Mouse (Mus musculus) MEL (cell line): ENCODE measurements around the gene Fosl1. TPM values are rescaled to one million over a fixed set of nuclear protein-coding genes. Genes with fewer than 3 reads are reported as not detected.

ENCODE experiments used
- DNase-seq: peaks from one replicate; pipeline ENCODE4 v3.0.0; 2011; ENCODE audit warnings: low read depth, low spot score
- H3K27ac ChIP-seq: 2 replicates; pipeline ENCODE4 v1.5.1; 2012; ENCODE audit warnings: low read depth, mild to moderate bottlenecking, control low read depth, low read length, moderate library complexity; ENCODE audit not compliant: control insufficient read depth
- H3K27me3 ChIP-seq, 2 experiments: fragments of 150-350 bp in 1 of 2; sonication (generic) in 1 of 2; 2 replicates each; pipeline ENCODE4 v1.6.1; 2012; ENCODE audit warnings: low read length in 2 of 2, mild to moderate bottlenecking in 2 of 2, improper control_type of control experiment in 1 of 2, moderate library complexity in 1 of 2; ENCODE audit not compliant: insufficient read depth in 2 of 2, control insufficient read depth in 1 of 2
- H3K36me3 ChIP-seq, 2 experiments: 2 replicates each; pipeline ENCODE4 v1.6.1; 2012 to 2014; ENCODE audit warnings: low read length in 2 of 2, improper control_type of control experiment in 1 of 2, inconsistent platforms in 1 of 2, mild to moderate bottlenecking in 1 of 2; ENCODE audit not compliant: insufficient read depth in 2 of 2, control insufficient read depth in 1 of 2
- H3K4me1 ChIP-seq, 2 experiments: fragments of 150-350 bp in 1 of 2; sonication (generic) in 1 of 2; 2 replicates each; pipeline ENCODE4 v1.6.1; 2012; ENCODE audit warnings: low read length in 2 of 2, improper control_type of control experiment in 1 of 2, mild to moderate bottlenecking in 1 of 2; ENCODE audit not compliant: insufficient read depth in 2 of 2, control insufficient read depth in 1 of 2
- H3K4me3 ChIP-seq, 2 experiments: fragments of 150-350 bp in 1 of 2; sonication (generic) in 1 of 2; 2 replicates each; pipeline ENCODE4 v1.5.1; 2012; ENCODE audit warnings: low read depth in 2 of 2, low read length in 2 of 2, mild to moderate bottlenecking in 2 of 2, moderate library complexity in 2 of 2, control low read depth in 1 of 2, improper control_type of control experiment in 1 of 2; ENCODE audit not compliant: control insufficient read depth in 1 of 2, insufficient read depth in 1 of 2
- H3K79me2 ChIP-seq: 2 replicates; pipeline ENCODE4 v1.6.1; 2012; ENCODE audit warnings: mild to moderate bottlenecking, low read length, moderate library complexity; ENCODE audit not compliant: control insufficient read depth, poor library complexity, insufficient read depth
- H3K9ac ChIP-seq: 2 replicates; pipeline ENCODE4 v1.6.1; 2012; ENCODE audit warnings: low read depth, mild to moderate bottlenecking, control low read depth, low read length, moderate library complexity; ENCODE audit not compliant: control insufficient read depth, poor library complexity, severe bottlenecking
- H3K9me3 ChIP-seq: fragments of 150-350 bp; sonication (generic); replicated peaks from 2 replicates; pipeline ENCODE4 v1.6.1; 2012; ENCODE audit warnings: mild to moderate bottlenecking, low read length, improper control_type of control experiment, moderate library complexity; ENCODE audit not compliant: insufficient read depth
- CHD1 ChIP-seq: IDR thresholded peaks from 2 replicates; pipeline ENCODE4 v1.6.1; 2012; ENCODE audit warnings: low read depth, mild to moderate bottlenecking, inconsistent platforms, low read length, improper control_type of control experiment
- E2F4 ChIP-seq: IDR thresholded peaks from 2 replicates; pipeline ENCODE4 v1.6.1; 2011; ENCODE audit warnings: low read depth, low read length, improper control_type of control experiment, borderline replicate concordance
- EP300 ChIP-seq, 2 experiments: IDR thresholded peaks; 2 replicates each; pipeline ENCODE4 v1.6.1; 2011; ENCODE audit warnings: improper control_type of control experiment in 2 of 2, low read length in 2 of 2, low read depth in 1 of 2, mild to moderate bottlenecking in 1 of 2
- ETS1 ChIP-seq: IDR thresholded peaks from 2 replicates; pipeline ENCODE4 v1.6.1; 2012; ENCODE audit warnings: low read depth, mild to moderate bottlenecking, inconsistent platforms, low read length, improper control_type of control experiment, moderate library complexity
- GABPA ChIP-seq: IDR thresholded peaks from 2 replicates; pipeline ENCODE4 v1.6.1; 2012; ENCODE audit warnings: low read depth, mild to moderate bottlenecking, inconsistent platforms, low read length, improper control_type of control experiment, moderate library complexity
- GATA1 ChIP-seq: IDR thresholded peaks from 2 replicates; pipeline ENCODE4 v1.6.1; 2011; ENCODE audit warnings: low read depth, low read length, improper control_type of control experiment
- JUND ChIP-seq: IDR thresholded peaks from 2 replicates; pipeline ENCODE4 v1.6.1; 2011; ENCODE audit warnings: low read depth, mild to moderate bottlenecking, improper control_type of control experiment, low read length
- MAFK ChIP-seq: IDR thresholded peaks from 2 replicates; pipeline ENCODE4 v1.6.1; 2011; ENCODE audit warnings: low read depth, mild to moderate bottlenecking, low read length, improper control_type of control experiment, borderline replicate concordance
- POLR2A ChIP-seq, 2 experiments: IDR thresholded peaks; 2 replicates each; pipeline ENCODE4 v1.6.1; 2011 to 2012; ENCODE audit warnings: low read length in 2 of 2, mild to moderate bottlenecking in 2 of 2, control low read depth in 1 of 2, improper control_type of control experiment in 1 of 2, low read depth in 1 of 2, moderate library complexity in 1 of 2; ENCODE audit not compliant: control insufficient read depth in 1 of 2, insufficient read depth in 1 of 2, poor library complexity in 1 of 2
- POLR2AphosphoS5 ChIP-seq: IDR thresholded peaks from 2 replicates; pipeline ENCODE4 v1.6.1; 2012; ENCODE audit warnings: low read depth, borderline replicate concordance, mild to moderate bottlenecking, inconsistent platforms, low read length, moderate library complexity, mixed read lengths
- RAD21 ChIP-seq: IDR thresholded peaks from 2 replicates; pipeline ENCODE4 v1.6.1; 2011; ENCODE audit warnings: mild to moderate bottlenecking, low read depth, low read length, improper control_type of control experiment
- TAL1 ChIP-seq: IDR thresholded peaks from 2 replicates; pipeline ENCODE4 v1.6.1; 2012; ENCODE audit warnings: mild to moderate bottlenecking, inconsistent platforms, low read length, moderate library complexity, mixed read lengths
- USF1 ChIP-seq: IDR thresholded peaks from 2 replicates; pipeline ENCODE4 v1.6.1; 2014; ENCODE audit warnings: low read depth, mild to moderate bottlenecking, inconsistent platforms, low read length, improper control_type of control experiment, moderate library complexity
- ZC3H11A ChIP-seq: IDR thresholded peaks from 2 replicates; pipeline ENCODE4 v1.6.1; 2012; ENCODE audit warnings: low read depth, mild to moderate bottlenecking, inconsistent platforms, low read length, improper control_type of control experiment
- polyA plus RNA-seq, 2 experiments: library from polyadenylated mRNA; stranded (reverse) in 1 of 2; unstranded in 1 of 2; fragments of >175 nt in 1 of 2; fragments of >200 nt in 1 of 2; gene quantifications; 2 replicates each; pipeline versions ENCODE4 v1.2.1 to v1.2.4; 2012; ENCODE audit warnings: low replicate concordance in 2 of 2, low read depth in 1 of 2; ENCODE audit not compliant: insufficient read length in 2 of 2, insufficient read depth in 1 of 2, missing spikeins in 1 of 2
- total RNA-seq: library from RNA; depleted of rRNA; stranded (reverse); fragments of 300-350 nt; gene quantifications from 2 replicates; pipeline ENCODE4 v1.2.3, GENCODE M21; 2012

The Fosl1 gene
- total and polyA plus RNA-seq, 3 experiments, result 2.0 to 3.1 TPM; not detected in 1

DNA sequence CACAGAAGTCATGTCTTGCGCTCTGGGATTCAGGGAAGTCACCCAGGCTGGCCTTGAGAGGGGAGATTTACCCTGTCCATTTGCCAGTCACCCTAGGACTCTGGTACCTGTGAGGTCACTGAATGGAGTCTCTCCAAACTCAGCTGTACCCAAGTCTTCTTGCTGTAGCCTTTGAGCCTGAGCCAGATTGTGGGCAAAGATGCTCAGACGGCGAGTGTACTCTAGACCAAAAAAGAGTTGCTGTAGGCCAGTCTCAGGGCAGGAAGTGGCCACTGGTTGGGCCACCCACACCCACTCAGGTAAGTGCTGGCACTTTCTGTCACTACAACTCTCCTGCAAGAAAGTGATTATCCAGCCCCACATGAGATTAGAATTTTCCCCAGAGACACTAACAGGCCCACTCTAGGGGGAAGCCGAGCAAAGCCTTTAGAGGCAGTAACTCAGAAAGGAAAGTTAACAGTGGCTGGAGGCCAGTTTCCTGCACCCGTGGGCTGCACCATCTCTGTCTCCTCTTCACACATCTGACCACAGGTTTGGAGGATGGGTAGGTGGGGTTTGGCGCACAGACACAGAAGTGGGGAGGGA is 19.7 kb downstream of the Fosl1 start:
- Histone ChIP-seq H3K9ac (no peak overlapping the region), H3K27ac (no peak overlapping the region), H3K36me3 (no peaks in the 10 kb centered on the region), H3K79me2 (no peaks in the 10 kb centered on the region), H3K27me3 (no peaks in the 10 kb centered on the region), H3K4me3 (no peak overlapping the region), H3K4me1 (peaks cover 0 to 9% of the 10 kb centered on the region in 2 experiments; a peak in 1 of 4 replicates), H3K9me3 (no peaks in the 10 kb centered on the region)
- no peak for TF ChIP-seq GATA1
- no peak for TF ChIP-seq ZC3H11A
- no peak for TF ChIP-seq MAFK
- TF ChIP-seq GABPA, result no peak
- no peak for TF ChIP-seq POLR2AphosphoS5
- no peak for TF ChIP-seq RAD21
- no peak for TF ChIP-seq USF1
- no peak for TF ChIP-seq POLR2A (IDR thresholded peaks at IDR 0.05; ENCODE audit: control insufficient read depth in 1 of 2, insufficient read depth in 1 of 2, low read depth in 1 of 2, low read length in 2 of 2, poor library complexity in 1 of 2)
- TF ChIP-seq CHD1, result no peak
- no peak for DNase-seq

DNA sequence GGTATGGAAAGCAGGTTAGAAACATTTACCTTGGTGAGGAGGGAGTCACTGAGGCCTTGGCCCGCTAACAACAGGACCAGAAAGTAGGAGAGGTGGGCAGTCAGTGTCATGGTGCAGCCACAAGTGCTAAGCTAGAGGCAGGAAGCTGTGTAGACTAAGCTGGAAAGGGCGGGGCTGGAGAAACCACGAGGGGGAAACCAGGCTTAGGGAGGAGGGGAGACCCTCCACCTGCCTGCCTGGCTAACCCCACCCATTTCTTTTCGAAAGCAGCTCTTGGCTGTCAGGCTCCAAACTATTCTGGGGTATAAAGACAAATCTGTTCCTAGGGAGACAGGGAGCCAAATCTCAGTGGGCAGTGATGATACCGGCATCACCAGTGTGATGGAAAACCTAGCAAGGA is 21.0 kb downstream of the Fosl1 start, which contains the start of gene Ctsw:
Ctsw (minus strand) TSS at position 134 of the 400 bp plus-strand sequence.
- peaks cover 0 to 4% of the 10 kb centered on the region in 2 experiments; a peak in 2 of 4 replicates for H3K36me3 ChIP-seq
- DNase-seq, result no peak
- H3K9me3 ChIP-seq, result no peaks in the 10 kb centered on the region
- H3K79me2 ChIP-seq, result no peaks in the 10 kb centered on the region
- H3K27me3 ChIP-seq, result no peaks in the 10 kb centered on the region
- no peak within 1 kb of the TSS for H3K4me3 ChIP-seq
- H3K27ac ChIP-seq, result no peak within 1 kb of the TSS
- no peak within 1 kb of the TSS for H3K9ac ChIP-seq
- TF ChIP-seq RAD21 (no peak), JUND (no peak), ETS1 (no peak), TAL1 (no peak)
- peaks cover 0 to 12% of the 10 kb centered on the region in 2 experiments; a peak in 1 of 4 replicates for H3K4me1 ChIP-seq

DNA sequence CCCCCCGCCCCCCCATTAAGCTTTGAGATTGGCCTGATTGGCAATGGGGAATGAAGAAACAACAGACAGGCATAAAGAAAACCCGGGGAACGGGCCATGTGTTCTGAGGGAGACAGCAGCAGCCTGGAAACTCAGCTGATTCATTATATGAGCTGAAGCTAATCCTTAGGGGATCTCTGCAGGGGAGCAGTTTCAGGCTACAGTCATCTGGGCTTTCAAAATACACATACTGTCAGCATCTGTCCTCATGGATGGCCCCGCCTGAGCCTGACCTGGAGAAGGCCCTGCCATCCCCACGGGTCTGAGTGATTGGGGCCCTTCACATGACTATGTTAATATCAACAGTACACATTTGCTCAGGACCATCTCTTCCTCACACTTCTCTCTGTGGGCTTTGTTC is 24.5 kb downstream of the Fosl1 start:
- Histone ChIP-seq H3K9ac (no peak overlapping the region), H3K79me2 (no peaks in the 10 kb centered on the region; the same call in 1 of the 2 replicates), H3K4me1 (peaks cover 0 to 14% of the 10 kb centered on the region in 2 experiments; a peak in 1 of 4 replicates), H3K27me3 (no peaks in the 10 kb centered on the region), H3K4me3 (no peak overlapping the region), H3K9me3 (no peaks in the 10 kb centered on the region), H3K36me3 (peaks cover 0 to 4% of the 10 kb centered on the region in 2 experiments; a peak in 2 of 4 replicates), H3K27ac (no peak overlapping the region)
- no peak for TF ChIP-seq E2F4
- TF ChIP-seq EP300 (IDR thresholded peaks at IDR 0.05; ENCODE audit: low read depth in 1 of 2, low read length in 2 of 2), result no peak
- DNase-seq, result no peak
